ENCODE assay signal across 8 mouse cellular contexts in the genomic region with DNA sequence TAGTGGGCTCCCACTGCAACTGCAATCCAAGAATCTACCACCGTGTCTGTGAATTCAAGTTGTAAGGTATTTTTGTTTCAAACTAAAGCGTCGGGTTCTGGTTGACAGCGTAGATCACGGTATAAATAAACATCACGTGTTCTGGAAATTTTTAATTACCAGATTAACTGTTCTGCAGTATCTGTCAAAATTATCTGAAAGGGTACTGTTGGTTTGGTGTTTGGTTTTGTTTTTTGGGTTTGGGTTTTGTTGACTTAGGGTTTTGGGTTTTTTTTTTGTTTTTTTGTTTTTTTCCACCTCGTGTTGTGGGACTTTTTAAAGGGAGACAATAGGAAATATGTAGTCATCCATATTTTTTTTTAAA. TPM values are rescaled to one million over a fixed set of nuclear protein-coding genes. Genes with fewer than 3 reads are reported as not detected.
A peak's percentile ranks its signal among the peaks of the same experiment; 100 is the strongest.
DNase-seq lines count a peak whose midpoint lies in the region; ATAC-seq and TF ChIP-seq lines count a peak whose summit lies in the region.

No protein-coding gene starts in this region.

- H3K27me3 ChIP-seq in heart, adult 2 months (ENCODE audit: control insufficient read depth, insufficient read depth, low read length) = no peaks in the 10 kb centered on the region
- no peaks in the 10 kb centered on the region for H3K27me3 ChIP-seq in testis, adult 2 months (ENCODE audit: control insufficient read depth, insufficient read depth, low read length)
- no peaks in the 10 kb centered on the region for H3K27me3 ChIP-seq in limb, embryonic 14.5 days (ENCODE audit: control insufficient read depth, insufficient read depth, low read length)
- no peaks in the 10 kb centered on the region for H3K27me3 ChIP-seq in stomach, postnatal 0 days (ENCODE audit: control insufficient read depth, insufficient read depth, low read length)

- TF ChIP-seq EP300 in heart, adult 2 months (IDR thresholded peaks at IDR 0.05; ENCODE audit: insufficient read depth, low read depth, low read length) = no peak
- no peak for TF ChIP-seq EP300 in stomach, postnatal 0 days (optimal IDR thresholded peaks at IDR 0.05)

- no peak for ATAC-seq in limb, embryonic 14.5 days (ENCODE audit: low FRiP score, low read depth)
- ATAC-seq in stomach, postnatal 0 days (ENCODE audit: low FRiP score, low TSS enrichment) = no peak

- H3K79me2 ChIP-seq in heart, adult 2 months (replicated peaks; ENCODE audit: control insufficient read depth, insufficient read depth, low read length) = peaks cover 3% of the 10 kb centered on the region

- DNase-seq in heart, adult 2 months = no peak
- DNase-seq in heart, adult 18-20 months = no peak
- DNase-seq in testis, postnatal 14 days (ENCODE audit: low spot score) = no peak
- no peak for DNase-seq in limb, embryonic 14.5 days (ENCODE audit: low spot score)
- DNase-seq in stomach, postnatal 0 days (ENCODE audit: low spot score) = no peak
- no peak for DNase-seq in adrenal gland, postnatal 36 days
- DNase-seq in cerebellum, adult 9-10 months = no peak

- peaks cover 16% of the 10 kb centered on the region for H3K4me1 ChIP-seq in heart, adult 2 months (ENCODE audit: control insufficient read depth, insufficient read depth, low read length)
- H3K4me1 ChIP-seq in testis, adult 2 months (ENCODE audit: control insufficient read depth, insufficient read depth, low read length) = no peaks in the 10 kb centered on the region; the same call in none of the 2 replicates
- peaks cover 19% of the 10 kb centered on the region for H3K4me1 ChIP-seq in limb, embryonic 14.5 days (ENCODE audit: control insufficient read depth, insufficient read depth, low read length)
- peaks cover 4% of the 10 kb centered on the region; the same call in 1 of the 2 replicates for H3K4me1 ChIP-seq in stomach, postnatal 0 days (replicated peaks; ENCODE audit: control insufficient read depth, insufficient read depth)

- TF ChIP-seq POLR2A in heart, adult 2 months (IDR thresholded peaks at IDR 0.05; ENCODE audit: insufficient read depth, low read depth, low read length) = no peak
- TF ChIP-seq POLR2A in testis, adult 2 months (IDR thresholded peaks at IDR 0.05; ENCODE audit: control insufficient read depth, low read depth, low read length) = no peak
- TF ChIP-seq POLR2A in limb, embryonic 14.5 days (IDR thresholded peaks at IDR 0.05; ENCODE audit: borderline replicate concordance, extremely low read depth, insufficient read depth, insufficient read length) = no peak

- peak overlapping the region; percentile 97 for H3K4me3 ChIP-seq in heart, adult 2 months
- H3K4me3 ChIP-seq in testis, adult 2 months (ENCODE audit: control insufficient read depth, low read depth, low read length) = peak overlapping the region; percentile 83; the same call in 1 of the 2 replicates
- H3K4me3 ChIP-seq in limb, embryonic 14.5 days (replicated peaks; ENCODE audit: low read length) = peak overlapping the region; percentile 92
- peak overlapping the region; percentile 81 for H3K4me3 ChIP-seq in stomach, postnatal 0 days (ENCODE audit: low read depth, low read length)

- H3K4me2 ChIP-seq in limb, embryonic 14.5 days (replicated peaks; ENCODE audit: low read depth, low read length, severe bottlenecking) = peak overlapping the region; percentile 57
- H3K4me2 ChIP-seq in stomach, postnatal 0 days (replicated peaks; ENCODE audit: low read depth) = peak overlapping the region; percentile 74

- intact Hi-C loops in heart, adult 2 months (cut with DNase I) = loop anchor here (1.0 to 10.0 kb wide), 6 partner anchors 31 to 1793 kb away; a partner anchor contains a TSS

- 1% methylated on average over 7 of the region's 7 CpGs for WGBS in heart, adult 2 months
- 1% methylated on average over 7 of the region's 7 CpGs for WGBS in limb, embryonic 14.5 days
- under 1% methylated on average over 7 of the region's 7 CpGs for WGBS in stomach, postnatal 0 days

- TF ChIP-seq CTCF in heart, adult 2 months (IDR thresholded peaks at IDR 0.05) = no peak
- TF ChIP-seq CTCF in testis, adult 2 months (IDR thresholded peaks at IDR 0.05; ENCODE audit: control insufficient read depth, insufficient read depth, insufficient replicate concordance, low read depth, low read length) = no peak
- TF ChIP-seq CTCF in stomach, postnatal 0 days (IDR thresholded peaks at IDR 0.05; ENCODE audit: low read depth) = no peak

- no peaks in the 10 kb centered on the region for H3K9me3 ChIP-seq in limb, embryonic 14.5 days (ENCODE audit: control insufficient read depth, low read length)
- H3K9me3 ChIP-seq in stomach, postnatal 0 days (ENCODE audit: control insufficient read depth, low read length) = no peaks in the 10 kb centered on the region

- peak overlapping the region; percentile 88 for H3K27ac ChIP-seq in heart, adult 2 months
- H3K27ac ChIP-seq in testis, adult 2 months (ENCODE audit: control insufficient read depth, insufficient read depth, low read depth, low read length) = peak overlapping the region; percentile 79
- no peak overlapping the region for H3K27ac ChIP-seq in limb, embryonic 14.5 days (replicated peaks; ENCODE audit: low read depth, low read length)
- H3K27ac ChIP-seq in stomach, postnatal 0 days (replicated peaks) = peak overlapping the region; percentile 100; the same call in 1 of the 2 replicates

- H3K9ac ChIP-seq in heart, adult 2 months (ENCODE audit: low read depth, low read length) = peak overlapping the region; percentile 92; the same call in 1 of the 2 replicates
- H3K9ac ChIP-seq in limb, embryonic 14.5 days (ENCODE audit: low read depth, low read length, severe bottlenecking) = peak overlapping the region; percentile 98
- peak overlapping the region; percentile 96; the same call in 1 of the 2 replicates for H3K9ac ChIP-seq in stomach, postnatal 0 days (ENCODE audit: low read length)

- peaks cover 13% of the 10 kb centered on the region for H3K36me3 ChIP-seq in heart, adult 2 months (ENCODE audit: control insufficient read depth, insufficient read depth, low read length)
- H3K36me3 ChIP-seq in testis, adult 2 months (ENCODE audit: control insufficient read depth, insufficient read depth, low read length) = no peaks in the 10 kb centered on the region
- no peaks in the 10 kb centered on the region for H3K36me3 ChIP-seq in limb, embryonic 14.5 days (ENCODE audit: control insufficient read depth, insufficient read depth, low read length)
- no peaks in the 10 kb centered on the region for H3K36me3 ChIP-seq in stomach, postnatal 0 days (ENCODE audit: control insufficient read depth, insufficient read depth, low read length)

RNA-seq across cellular contexts. Expression of a gene that starts 0.7 kb away (rescaled TPM):
- total RNA-seq in heart, adult 2 months (2021) = 10 to 100 TPM; 43.5 to 48.5 TPM
- 6.5 and 13.4 TPM in 2 replicates for polyA plus RNA-seq in heart, adult 2 months (2012; rRNA removed)
- total RNA-seq in heart, adult 18-20 months (2021) = 10 to 100 TPM; 38.0 to 40.7 TPM
- polyA plus RNA-seq in testis, adult 2 months (2012; rRNA removed) = 4.3 and 4.9 TPM in 2 replicates
- 17.1 and 20.7 TPM in 2 replicates for polyA plus RNA-seq in limb, embryonic 14.5 days (2012; rRNA removed)
- 17.0 and 21.8 TPM in 2 replicates for polyA plus RNA-seq in limb, embryonic 14.5 days (2014; fragmentation: Nextera tagmentation; extraction: Ambion mirVana)
- 5.8 and 6.4 TPM in 2 replicates for polyA plus RNA-seq in stomach, postnatal 0 days (2015; fragmentation: Nextera tagmentation; extraction: Ambion mirVana)
- total RNA-seq in adrenal gland, postnatal 36 days (2021) = 10 to 100 TPM; 52.4 to 62.6 TPM

RNA-seq across cellular contexts. Expression of a gene that starts 32.3 kb away (rescaled TPM):
- total RNA-seq in heart, adult 2 months (2021) = 1 to 10 TPM; 5.9 to 6.1 TPM
- 4.4 and 7.3 TPM in 2 replicates for polyA plus RNA-seq in heart, adult 2 months (2012; rRNA removed)
- total RNA-seq in heart, adult 18-20 months (2021) = 1 to 10 TPM; 7.1 to 7.5 TPM
- polyA plus RNA-seq in testis, adult 2 months (2012; rRNA removed) = 38.2 and 40.1 TPM in 2 replicates
- polyA plus RNA-seq in limb, embryonic 14.5 days (2012; rRNA removed) = 12.6 and 15.1 TPM in 2 replicates
- polyA plus RNA-seq in limb, embryonic 14.5 days (2014; fragmentation: Nextera tagmentation; extraction: Ambion mirVana) = 7.1 and 7.7 TPM in 2 replicates
- 3.8 and 4.4 TPM in 2 replicates for polyA plus RNA-seq in stomach, postnatal 0 days (2015; fragmentation: Nextera tagmentation; extraction: Ambion mirVana)
- 10 to 100 TPM; 19.1 to 22.3 TPM for total RNA-seq in adrenal gland, postnatal 36 days (2021)
